Mouse (Mus musculus) midbrain, postnatal 0 days (tissue): ENCODE data around the gene Cd209b. TPM values are rescaled to one million over a fixed set of nuclear protein-coding genes. Genes with fewer than 3 reads are reported as not detected.
A peak's percentile ranks its signal among the peaks of the same experiment; 100 is the strongest.

Source experiments
- ATAC-seq: fragments of 200-750 bp; cut with Nextera tagmentation; 2 replicates; pipeline ENCODE4 v1.8.0; 2017; ENCODE audit warnings: moderate number of reproducible peaks, mild to moderate bottlenecking, moderate TSS enrichment, moderate library complexity; ENCODE audit not compliant: low FRiP score
- DNase-seq: peaks from one replicate; pipeline ENCODE4 v3.0.0-alpha.2; 2015; ENCODE audit warnings: low spot score
- H3K27ac ChIP-seq: fragments of 300-500 bp; sonication (generic); 2 replicates; pipeline ENCODE4 v1.5.1; 2014; ENCODE audit warnings: low read depth, mild to moderate bottlenecking, low read length, mixed read lengths
- H3K27me3 ChIP-seq: fragments of 300-500 bp; sonication (generic); 2 replicates; pipeline ENCODE4 v1.6.1; 2014; ENCODE audit warnings: low read length, control low read depth, mixed read lengths; ENCODE audit not compliant: insufficient read depth
- H3K36me3 ChIP-seq: fragments of 300-500 bp; sonication (generic); 2 replicates; pipeline ENCODE4 v1.6.1; 2014; ENCODE audit warnings: low read length, control low read depth, mixed read lengths; ENCODE audit not compliant: insufficient read depth
- H3K4me1 ChIP-seq: fragments of 300-500 bp; sonication (generic); 2 replicates; pipeline ENCODE4 v1.6.1; 2014; ENCODE audit warnings: mild to moderate bottlenecking, control low read depth, antibody characterized with exemption, low read length, mixed read lengths; ENCODE audit not compliant: insufficient read depth
- H3K4me2 ChIP-seq: fragments of 300-500 bp; sonication (generic); 2 replicates; pipeline ENCODE4 v1.6.1; 2014; ENCODE audit warnings: low read depth, mild to moderate bottlenecking, low read length, mixed read lengths; ENCODE audit not compliant: poor library complexity, severe bottlenecking
- H3K4me3 ChIP-seq: fragments of 300-500 bp; sonication (generic); 2 replicates; pipeline ENCODE4 v1.5.1; 2014; ENCODE audit warnings: low read depth, mild to moderate bottlenecking, low read length, moderate library complexity
- H3K9ac ChIP-seq: fragments of 300-500 bp; sonication (generic); replicated peaks from 2 replicates; pipeline ENCODE4 v1.6.1; 2014; ENCODE audit warnings: mild to moderate bottlenecking, low read length, moderate library complexity, mixed read lengths; ENCODE audit not compliant: poor library complexity, severe bottlenecking
- H3K9me3 ChIP-seq: fragments of 300-500 bp; sonication (generic); 2 replicates; pipeline ENCODE4 v1.6.1; 2016; ENCODE audit warnings: low read length, control low read depth
- CTCF ChIP-seq: IDR thresholded peaks from 2 replicates; pipeline ENCODE4 v1.5.1; 2016; ENCODE audit warnings: antibody characterized with exemption, mild to moderate bottlenecking
- WGBS: fragments of 180-500 bp; shearing (Covaris S2); extraction: QIAGEN DNeasy Blood & Tissue Kit; methylation state at CpG from one replicate; pipeline ENCODE4 v1.1.7; 2014; 5-methylcytosine and 5-hydroxymethylcytosine counted together
- polyA plus RNA-seq: library from polyadenylated mRNA; unstranded; fragments of >200 nt; fragmentation: Nextera tagmentation; extraction: Ambion mirVana; gene quantifications from 2 replicates; pipeline ENCODE4 v1.2.1, GENCODE M21; 2015
- total RNA-seq: library from RNA; depleted of rRNA; stranded (reverse); fragments of >200 nt; gene quantifications from 2 replicates; pipeline ENCODE4 v1.2.3, GENCODE M21; 2014; rRNA removed

Gene Cd209b
- total RNA-seq = 0.22 TPM in 1 of 2 replicates, not detected in the other
- polyA plus RNA-seq = 0.16 TPM in 1 of 2 replicates, not detected in the other

DNA sequence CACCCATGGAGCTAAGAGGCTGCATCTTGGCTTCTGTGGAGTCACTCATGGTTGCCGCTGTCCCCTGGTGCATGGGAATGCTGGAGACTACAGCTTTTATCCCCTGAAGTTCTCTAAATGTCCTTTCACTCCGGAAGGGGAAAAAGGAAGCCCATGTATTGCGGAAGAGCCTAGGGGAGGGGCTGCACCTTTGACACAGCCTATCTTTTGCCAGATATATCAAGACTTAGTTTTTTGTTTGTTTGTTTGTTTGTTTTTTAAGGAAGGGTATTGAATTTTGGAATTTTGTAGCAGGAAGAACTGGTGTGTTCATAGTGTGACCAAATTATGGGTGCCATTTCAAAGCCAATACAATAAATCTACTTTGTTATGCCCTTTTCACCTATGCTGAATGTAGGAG, at the start of gene Cd209b:
Gene Cd209b (minus strand): TSS at position 101 of the 400 bp plus-strand sequence.
- no peaks in the 10 kb centered on the region for H3K27me3 ChIP-seq
- TF ChIP-seq CTCF = no peak
- H3K9ac ChIP-seq = no peak within 1 kb of the TSS
- no peaks in the 10 kb centered on the region for H3K4me1 ChIP-seq
- peaks cover 34% of the 10 kb centered on the region for H3K9me3 ChIP-seq
- no peak for ATAC-seq
- H3K4me3 ChIP-seq = no peak within 1 kb of the TSS
- 91% methylated on average over 3 of the region's 3 CpGs for WGBS
- H3K27ac ChIP-seq = no peak within 1 kb of the TSS
- no peak for DNase-seq
- no peak within 1 kb of the TSS for H3K4me2 ChIP-seq
- H3K36me3 ChIP-seq = no peaks in the 10 kb centered on the region

- Histone ChIP-seq H3K9me3 (peaks cover 20% of the 10 kb centered on the region; the same call in 1 of the 2 replicates), H3K4me2 (no peak overlapping the region), H3K4me1 (no peaks in the 10 kb centered on the region), H3K4me3 (no peak overlapping the region), H3K9ac (no peak overlapping the region), H3K27ac (no peak overlapping the region), H3K36me3 (no peaks in the 10 kb centered on the region), H3K27me3 (no peaks in the 10 kb centered on the region)
- TF ChIP-seq CTCF = no peak
- ATAC-seq = no peak
- peak; percentile 1 for DNase-seq
- WGBS = 63% methylated on average over 1 of the region's 1 CpGs
Measured at GRCm38 (mm10) chr8:3956037-3956436, 29.4 kb upstream of the Cd209b start.

- H3K9me3 ChIP-seq = peaks cover 17% of the 10 kb centered on the region; the same call in 1 of the 2 replicates
- H3K27ac ChIP-seq = no peak within 1 kb of the TSS
- TF ChIP-seq CTCF = no peak
- no peak within 1 kb of the TSS for H3K4me2 ChIP-seq
- H3K36me3 ChIP-seq = no peaks in the 10 kb centered on the region
- no peak for DNase-seq
- no peaks in the 10 kb centered on the region for H3K27me3 ChIP-seq
- WGBS = 83% methylated on average over 1 of the region's 1 CpGs
- H3K9ac ChIP-seq = no peak within 1 kb of the TSS
- ATAC-seq = no peak
- no peaks in the 10 kb centered on the region for H3K4me1 ChIP-seq
- H3K4me3 ChIP-seq = no peak within 1 kb of the TSS
Measured at GRCm38 (mm10) chr8:3954646-3955045, 28.0 kb upstream of the Cd209b start, which contains the start of gene Cd209c. Gene Cd209c (minus strand): TSS chr8:3954746.

DNA sequence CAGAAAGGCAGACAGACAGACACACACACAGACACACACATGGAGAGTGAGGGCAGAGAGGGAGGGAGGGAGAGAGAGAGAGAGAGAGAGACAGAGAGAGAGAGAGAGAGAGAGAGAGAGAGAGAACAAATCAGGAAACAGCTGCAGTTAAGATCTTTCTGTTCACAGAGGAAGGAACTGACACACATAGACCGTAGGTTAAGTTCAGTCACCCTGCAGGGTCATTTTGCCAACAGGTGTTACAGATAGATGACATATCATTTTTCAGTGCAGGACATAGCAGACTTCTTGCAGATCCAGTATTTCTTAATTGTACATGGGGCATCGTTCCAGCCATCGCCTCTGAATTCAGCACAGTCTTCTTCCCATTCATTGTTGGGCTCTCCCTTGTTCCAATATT, 13.4 kb upstream of the Cd209b start:
- Histone ChIP-seq H3K4me3 (no peak overlapping the region), H3K4me1 (no peaks in the 10 kb centered on the region), H3K4me2 (no peak overlapping the region), H3K27ac (no peak overlapping the region), H3K9ac (no peak overlapping the region), H3K27me3 (no peaks in the 10 kb centered on the region), H3K36me3 (no peaks in the 10 kb centered on the region), H3K9me3 (peaks cover 23% of the 10 kb centered on the region)
- ATAC-seq = no peak
- DNase-seq = no peak
- WGBS = 94% methylated on average over 3 of the region's 3 CpGs
- TF ChIP-seq CTCF = no peak

GRCm38 (mm10) chr8:3878455-3878854, 48.2 kb downstream of the Cd209b start, which contains the start of gene Cd209d:
Gene Cd209d (minus strand): TSS chr8:3878555.
- H3K36me3 ChIP-seq = no peaks in the 10 kb centered on the region
- no peak within 1 kb of the TSS for H3K9ac ChIP-seq
- H3K27me3 ChIP-seq = no peaks in the 10 kb centered on the region
- no peak for DNase-seq
- no peak for TF ChIP-seq CTCF
- no peak within 1 kb of the TSS for H3K4me3 ChIP-seq
- 71% methylated on average over 4 of the region's 4 CpGs for WGBS
- H3K4me1 ChIP-seq = no peaks in the 10 kb centered on the region
- H3K9me3 ChIP-seq = peaks cover 31% of the 10 kb centered on the region
- no peak within 1 kb of the TSS for H3K4me2 ChIP-seq
- ATAC-seq = no peak
- H3K27ac ChIP-seq = no peak within 1 kb of the TSS

- Histone ChIP-seq H3K4me1 (no peaks in the 10 kb centered on the region), H3K27me3 (no peaks in the 10 kb centered on the region), H3K9ac (no peak overlapping the region), H3K4me2 (no peak overlapping the region), H3K27ac (no peak overlapping the region), H3K4me3 (no peak overlapping the region), H3K9me3 (peaks cover 48% of the 10 kb centered on the region), H3K36me3 (no peaks in the 10 kb centered on the region)
- ATAC-seq = no peak
- no peak for TF ChIP-seq CTCF
- no peak for DNase-seq
- 88% methylated on average over 2 of the region's 2 CpGs for WGBS
Measured at GRCm38 (mm10) chr8:3876121-3876520, 50.5 kb downstream of the Cd209b start.

Other genes starting within 250 kb of the Cd209b start
- not detected in 2 replicates for gene Fcer2a, start 232.7 kb downstream of the Cd209b start, total RNA-seq
- gene Fcer2a, start 232.7 kb downstream of the Cd209b start, polyA plus RNA-seq = 0.22 and 0.41 TPM in 2 replicates
- not detected in 2 replicates for gene Clec4g, start 206.2 kb downstream of the Cd209b start, total RNA-seq
- not detected in 2 replicates for gene Clec4g, start 206.2 kb downstream of the Cd209b start, polyA plus RNA-seq
- 0.11 TPM in 1 of 2 replicates, not detected in the other for gene Cd209a, start 177.9 kb downstream of the Cd209b start, total RNA-seq
- gene Cd209a, start 177.9 kb downstream of the Cd209b start, polyA plus RNA-seq = not detected in 2 replicates
- gene Cd209e, start 72.5 kb downstream of the Cd209b start, total RNA-seq = not detected in 2 replicates
- not detected in 2 replicates for gene Cd209e, start 72.5 kb downstream of the Cd209b start, polyA plus RNA-seq
- gene Cd209d, start 48.3 kb downstream of the Cd209b start, total RNA-seq = not detected in 2 replicates
- gene Cd209d, start 48.3 kb downstream of the Cd209b start, polyA plus RNA-seq = not detected in 2 replicates
- 0.33 TPM in 1 of 2 replicates, not detected in the other for gene Cd209c, start 27.9 kb upstream of the Cd209b start, total RNA-seq
- gene Cd209c, start 27.9 kb upstream of the Cd209b start, polyA plus RNA-seq = 0.38 and 0.48 TPM in 2 replicates
- 0.55 TPM in 1 of 2 replicates, not detected in the other for gene Cd209f, start 179.0 kb upstream of the Cd209b start, total RNA-seq
- gene Cd209f, start 179.0 kb upstream of the Cd209b start, polyA plus RNA-seq = 0.49 and 0.90 TPM in 2 replicates
- not detected in 2 replicates for gene Cd209g, start 207.3 kb upstream of the Cd209b start, total RNA-seq
- gene Cd209g, start 207.3 kb upstream of the Cd209b start, polyA plus RNA-seq = not detected in 2 replicates
- gene Evi5l, start 239.7 kb upstream of the Cd209b start, total RNA-seq = 229 and 238 TPM in 2 replicates
- 108 and 111 TPM in 2 replicates for gene Evi5l, start 239.7 kb upstream of the Cd209b start, polyA plus RNA-seq